Mouse (Mus musculus) kidney, adult 2 months (tissue): ENCODE data around the gene Traf5.

Source experiments
- CTCF ChIP-seq: fragments of 200-500 bp; conservative IDR thresholded peaks from 2 replicates; pipeline ENCODE4 v1.5.1; 2011; ENCODE audit warnings: low read depth, mild to moderate bottlenecking, control low read depth, low read length, moderate library complexity, mixed read lengths; ENCODE audit not compliant: insufficient read depth, insufficient read length
- POLR2A ChIP-seq: fragments of 200-500 bp; IDR thresholded peaks from one replicate; pipeline ENCODE4 v1.6.1; 2011; ENCODE audit warnings: low read depth, low read length, control low read depth

DNA sequence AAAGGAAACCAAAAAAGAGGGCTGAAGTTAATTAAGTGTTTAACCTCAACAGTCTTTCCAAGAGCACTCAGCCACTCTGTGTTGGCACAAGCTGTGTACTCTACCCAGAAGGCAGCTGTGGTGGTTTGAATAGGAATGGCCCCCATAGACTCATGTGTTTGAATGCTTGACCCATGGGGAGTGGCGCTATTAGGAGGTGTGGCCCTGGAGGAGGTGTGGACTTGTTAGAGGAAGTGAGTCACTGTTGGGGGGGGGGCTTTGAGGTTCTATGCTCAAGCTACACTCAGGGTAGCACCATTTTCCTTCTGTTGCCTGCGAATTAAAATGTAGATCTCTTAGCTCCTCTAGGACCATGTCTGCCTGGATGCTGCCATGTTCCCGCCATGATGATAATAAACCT, 25.4 kb downstream of the Traf5 start:
- no peak for TF ChIP-seq CTCF
- no peak for TF ChIP-seq POLR2A
